16 mouse cellular contexts compared by ENCODE assay signal in genomic region chr11:59336381-59336780, GRCm38 (mm10). TPM values are rescaled to one million over a fixed set of nuclear protein-coding genes. Genes with fewer than 3 reads are reported as not detected.
A peak's percentile ranks its signal among the peaks of the same experiment; 100 is the strongest.
DNase-seq lines count a peak whose midpoint lies in the region; ATAC-seq lines count a peak whose summit lies in the region.
"Had no signal": no experiment of that assay in that cellular context is flagged by ENCODE, and none has a peak within 500 bp of the region (broad histone marks: within the 10 kb centered on the region; RNA-seq: fewer than 3 reads in every experiment).

No protein-coding gene starts in this region.

- ATAC-seq in midbrain, embryonic 16.5 days, result no peak
- ATAC-seq in intestine, embryonic 16.5 days, result peak; percentile 28; the same call in 1 of the 2 replicates
- peak; percentile 39; the same call in 1 of the 2 replicates for ATAC-seq in stomach, embryonic 16.5 days (ENCODE audit: insufficient read depth, low FRiP score)

- peak overlapping the region; percentile 77 for H3K27ac ChIP-seq in heart, embryonic 10.5 days
- peak overlapping the region; percentile 72 for H3K27ac ChIP-seq in midbrain, embryonic 10.5 days (replicated peaks)
- H3K27ac ChIP-seq in midbrain, embryonic 16.5 days (ENCODE audit: low read length), result no peak overlapping the region
- H3K27ac ChIP-seq in intestine, embryonic 16.5 days (ENCODE audit: low read length), result no peak overlapping the region
- no peak overlapping the region; the same call in 1 of the 2 replicates for H3K27ac ChIP-seq in stomach, embryonic 16.5 days (ENCODE audit: low read length)
- H3K27ac ChIP-seq: gastrocnemius, adult 2 months; heart, embryonic 15.5 days had no signal

- H3K27me3 ChIP-seq in heart, embryonic 10.5 days (ENCODE audit: insufficient read depth, poor library complexity, severe bottlenecking), result peaks cover 32% of the 10 kb centered on the region
- peaks cover 33% of the 10 kb centered on the region for H3K27me3 ChIP-seq in midbrain, embryonic 10.5 days (ENCODE audit: low read depth, poor library complexity, severe bottlenecking)
- H3K27me3 ChIP-seq in midbrain, embryonic 16.5 days (ENCODE audit: control insufficient read depth, insufficient read depth, low read depth, low read length), result no peaks in the 10 kb centered on the region
- H3K27me3 ChIP-seq in intestine, embryonic 16.5 days (replicated peaks; ENCODE audit: control insufficient read depth, insufficient read depth, low read length), result no peaks in the 10 kb centered on the region
- H3K27me3 ChIP-seq in stomach, embryonic 16.5 days (ENCODE audit: control insufficient read depth, insufficient read depth, low read length), result no peaks in the 10 kb centered on the region

- no peak overlapping the region for H3K9ac ChIP-seq in midbrain, embryonic 16.5 days (ENCODE audit: low read depth, low read length)
- H3K9ac ChIP-seq in intestine, embryonic 16.5 days (ENCODE audit: low read depth, low read length), result no peak overlapping the region
- H3K9ac ChIP-seq in stomach, embryonic 16.5 days (ENCODE audit: low read length), result no peak overlapping the region
- H3K9ac ChIP-seq: heart, embryonic 15.5 days had no signal

- WGBS in heart, embryonic 10.5 days, result 8% methylated on average over 1 of the region's 1 CpGs
- WGBS in midbrain, embryonic 10.5 days, result 19% methylated on average over 1 of the region's 1 CpGs
- WGBS in midbrain, embryonic 16.5 days, result 0% methylated on average over 1 of the region's 1 CpGs
- 18% methylated on average over 1 of the region's 1 CpGs for WGBS in intestine, embryonic 16.5 days
- 14% methylated on average over 1 of the region's 1 CpGs for WGBS in stomach, embryonic 16.5 days

- H3K4me1 ChIP-seq in heart, embryonic 10.5 days, result peaks cover 36% of the 10 kb centered on the region
- H3K4me1 ChIP-seq in midbrain, embryonic 10.5 days, result peaks cover 52% of the 10 kb centered on the region
- no peaks in the 10 kb centered on the region for H3K4me1 ChIP-seq in midbrain, embryonic 16.5 days (ENCODE audit: control insufficient read depth, insufficient read depth, low read length)
- 0 out of 2 replicates have a peak, but pooled peaks cover 4% of the 10 kb centered on the region for H3K4me1 ChIP-seq in intestine, embryonic 16.5 days (ENCODE audit: control insufficient read depth, insufficient read depth, low read length)
- H3K4me1 ChIP-seq in stomach, embryonic 16.5 days (ENCODE audit: control insufficient read depth, insufficient read depth, low read length), result peaks cover 11% of the 10 kb centered on the region; the same call in 1 of the 2 replicates

- H3K9me3 ChIP-seq in heart, embryonic 10.5 days, result no peaks in the 10 kb centered on the region
- no peaks in the 10 kb centered on the region for H3K9me3 ChIP-seq in midbrain, embryonic 10.5 days (replicated peaks)
- no peaks in the 10 kb centered on the region for H3K9me3 ChIP-seq in midbrain, embryonic 16.5 days (replicated peaks; ENCODE audit: control insufficient read depth, low read length, poor library complexity, severe bottlenecking)
- H3K9me3 ChIP-seq in intestine, embryonic 16.5 days (ENCODE audit: control insufficient read depth, low read length), result no peaks in the 10 kb centered on the region
- no peaks in the 10 kb centered on the region for H3K9me3 ChIP-seq in stomach, embryonic 16.5 days (replicated peaks; ENCODE audit: control insufficient read depth, low read length)
- H3K9me3 ChIP-seq: heart, embryonic 15.5 days had no signal

- no peak overlapping the region for H3K4me2 ChIP-seq in midbrain, embryonic 16.5 days (ENCODE audit: low read length)
- H3K4me2 ChIP-seq in intestine, embryonic 16.5 days (ENCODE audit: low read depth, low read length), result no peak overlapping the region
- no peak overlapping the region for H3K4me2 ChIP-seq in stomach, embryonic 16.5 days (ENCODE audit: low read depth, low read length)
- H3K4me2 ChIP-seq: heart, embryonic 15.5 days had no signal

- DNase-seq in heart, embryonic 10.5 days (ENCODE audit: low spot score), result peak; percentile 81
- no peak for DNase-seq in heart, postnatal 4 days
- DNase-seq in midbrain, embryonic 10.5 days (ENCODE audit: low spot score), result peak; percentile 72
- no peak for DNase-seq in cerebellum, postnatal 4 days (ENCODE audit: low spot score in 2 of 2)
- no peak for DNase-seq in layer of hippocampus, adult 11-12 months (ENCODE audit: low spot score)
- DNase-seq: adrenal gland, postnatal 14 days; B cell, adult 2 months; gastrocnemius, adult 2 months; kidney, postnatal 14 days; left cerebral cortex, postnatal 4 days had no signal

- no peaks in the 10 kb centered on the region for H3K36me3 ChIP-seq in heart, embryonic 10.5 days
- H3K36me3 ChIP-seq in midbrain, embryonic 10.5 days, result no peaks in the 10 kb centered on the region
- H3K36me3 ChIP-seq in midbrain, embryonic 16.5 days (ENCODE audit: control insufficient read depth, insufficient read depth, low read length), result no peaks in the 10 kb centered on the region
- no peaks in the 10 kb centered on the region for H3K36me3 ChIP-seq in intestine, embryonic 16.5 days (ENCODE audit: control insufficient read depth, insufficient read depth, low read length)
- no peaks in the 10 kb centered on the region for H3K36me3 ChIP-seq in stomach, embryonic 16.5 days (ENCODE audit: control insufficient read depth, insufficient read depth, low read length)
- H3K36me3 ChIP-seq: heart, embryonic 15.5 days had no signal

- H3K4me3 ChIP-seq in heart, embryonic 10.5 days, result no peak overlapping the region
- H3K4me3 ChIP-seq in midbrain, embryonic 10.5 days, result no peak overlapping the region
- no peak overlapping the region for H3K4me3 ChIP-seq in midbrain, embryonic 16.5 days (ENCODE audit: low read depth, low read length)
- no peak overlapping the region for H3K4me3 ChIP-seq in intestine, embryonic 16.5 days (ENCODE audit: low read length)
- no peak overlapping the region for H3K4me3 ChIP-seq in stomach, embryonic 16.5 days (replicated peaks; ENCODE audit: low read length)
- H3K4me3 ChIP-seq: gastrocnemius, adult 2 months; heart, embryonic 15.5 days had no signal

RNA-seq across cellular contexts. Expression of gene Wnt9a, which starts 29.7 kb away (rescaled TPM):
- polyA plus RNA-seq in heart, embryonic 10.5 days (2016; fragmentation: Nextera tagmentation; extraction: Ambion mirVana), result 3.8 and 4.1 TPM in 2 replicates
- total RNA-seq in heart, postnatal 4 days (2021), result 1 to 10 TPM; 5.6 to 5.7 TPM
- polyA plus RNA-seq in midbrain, embryonic 10.5 days (2016; fragmentation: Nextera tagmentation; extraction: Ambion mirVana), result 7.8 and 9.7 TPM in 2 replicates
- 3.0 and 3.6 TPM in 2 replicates for polyA plus RNA-seq in midbrain, embryonic 16.5 days (2015; fragmentation: Nextera tagmentation; extraction: Ambion mirVana)
- 4.2 and 4.4 TPM in 2 replicates for polyA plus RNA-seq in intestine, embryonic 16.5 days (2015; fragmentation: Nextera tagmentation; extraction: Ambion mirVana)
- 5.6 and 5.8 TPM in 2 replicates for polyA plus RNA-seq in stomach, embryonic 16.5 days (2015; fragmentation: Nextera tagmentation; extraction: Ambion mirVana)
- total RNA-seq: monocyte, adult 5-6 weeks had no signal

RNA-seq across cellular contexts. Expression of gene Prss38, which starts 39.1 kb away (rescaled TPM):
- polyA plus RNA-seq in heart, embryonic 10.5 days (2016; fragmentation: Nextera tagmentation; extraction: Ambion mirVana), result not detected in 2 replicates
- total RNA-seq in heart, postnatal 4 days (2021), result not detected
- not detected in 2 replicates for polyA plus RNA-seq in midbrain, embryonic 10.5 days (2016; fragmentation: Nextera tagmentation; extraction: Ambion mirVana)
- not detected in 2 replicates for polyA plus RNA-seq in midbrain, embryonic 16.5 days (2015; fragmentation: Nextera tagmentation; extraction: Ambion mirVana)
- not detected in 2 replicates for polyA plus RNA-seq in intestine, embryonic 16.5 days (2015; fragmentation: Nextera tagmentation; extraction: Ambion mirVana)
- polyA plus RNA-seq in stomach, embryonic 16.5 days (2015; fragmentation: Nextera tagmentation; extraction: Ambion mirVana), result not detected in 2 replicates
- total RNA-seq: adrenal gland, postnatal 14 days; gastrocnemius, adult 2 months; left cerebral cortex, postnatal 4 days; monocyte, adult 5-6 weeks had no signal
- polyA plus RNA-seq: heart, embryonic 15.5 days; stomach, embryonic 14.5 days had no signal

RNA-seq across cellular contexts. Expression of gene Wnt3a, which starts 45.8 kb away (rescaled TPM):
- polyA plus RNA-seq in heart, embryonic 10.5 days (2016; fragmentation: Nextera tagmentation; extraction: Ambion mirVana), result 0.08 TPM in 1 of 2 replicates, not detected in the other
- total RNA-seq in heart, postnatal 4 days (2021), result not detected
- polyA plus RNA-seq in midbrain, embryonic 10.5 days (2016; fragmentation: Nextera tagmentation; extraction: Ambion mirVana), result 5.3 and 8.7 TPM in 2 replicates
- polyA plus RNA-seq in midbrain, embryonic 16.5 days (2015; fragmentation: Nextera tagmentation; extraction: Ambion mirVana), result 0.21 and 0.26 TPM in 2 replicates
- not detected in 2 replicates for polyA plus RNA-seq in intestine, embryonic 16.5 days (2015; fragmentation: Nextera tagmentation; extraction: Ambion mirVana)
- polyA plus RNA-seq in stomach, embryonic 16.5 days (2015; fragmentation: Nextera tagmentation; extraction: Ambion mirVana), result 0.23 and 0.62 TPM in 2 replicates
- total RNA-seq: adrenal gland, postnatal 14 days; gastrocnemius, adult 2 months; left cerebral cortex, postnatal 4 days; monocyte, adult 5-6 weeks had no signal
- polyA plus RNA-seq: heart, embryonic 15.5 days; stomach, embryonic 14.5 days had no signal

Comparison
In these comparisons a context has a peak if more than half of its experiments do, and no peak if none do; other contexts are left out.
1. DNase-seq: peak in heart, embryonic 10.5 days (single experiment) and midbrain, embryonic 10.5 days (single experiment); none in heart, postnatal 4 days (single experiment), cerebellum, postnatal 4 days (0 of 2) and layer of hippocampus, adult 11-12 months (single experiment).
2. H3K27ac ChIP-seq: peak in heart, embryonic 10.5 days (single experiment) and midbrain, embryonic 10.5 days (single experiment); none in midbrain, embryonic 16.5 days (single experiment), intestine, embryonic 16.5 days (single experiment) and stomach, embryonic 16.5 days (single experiment).